Mouse (Mus musculus) bone marrow, adult 2 months (tissue): ENCODE measurements around the gene Col16a1. TPM values are rescaled to one million over a fixed set of nuclear protein-coding genes. Genes with fewer than 3 reads are reported as not detected.

Experiments used
- H3K27ac ChIP-seq: fragments of 200-500 bp; 2 replicates; pipeline ENCODE4 v1.5.1; 2012; ENCODE audit warnings: low read depth, mild to moderate bottlenecking, control low read depth, inconsistent platforms, low read length; ENCODE audit not compliant: control insufficient read depth, poor library complexity, insufficient read depth
- H3K4me1 ChIP-seq: fragments of 200-500 bp; 2 replicates; pipeline ENCODE4 v1.6.1; 2011; ENCODE audit warnings: low read length; ENCODE audit not compliant: control insufficient read depth, insufficient read depth
- H3K4me3 ChIP-seq: fragments of 200-500 bp; replicated peaks from 2 replicates; pipeline ENCODE3; 2011; ENCODE audit warnings: mild to moderate bottlenecking, low read depth, low read length, control low read depth; ENCODE audit not compliant: control insufficient read depth
- CTCF ChIP-seq: fragments of 200-500 bp; IDR thresholded peaks from 2 replicates; pipeline ENCODE4 v1.5.1; 2011; ENCODE audit warnings: low read length, control low read depth; ENCODE audit not compliant: control insufficient read depth, insufficient read depth
- POLR2A ChIP-seq: fragments of 200-500 bp; IDR thresholded peaks from 2 replicates; pipeline ENCODE4 v1.6.1; 2011; ENCODE audit warnings: low read depth, mild to moderate bottlenecking, control low read depth, low read length, borderline replicate concordance; ENCODE audit not compliant: control insufficient read depth
- WGBS: fragments of 180-500 bp; shearing (Covaris S2); methylation state at CpG from one replicate; pipeline ENCODE4 v1.1.7; 2018; 5-methylcytosine and 5-hydroxymethylcytosine counted together
- polyA plus RNA-seq: library from polyadenylated mRNA; stranded (reverse); fragments of >200 nt; gene quantifications from 2 replicates; pipeline ENCODE4 v1.2.4, GENCODE M21; 2011; ENCODE audit warnings: low replicate concordance; ENCODE audit not compliant: missing spikeins, insufficient read depth, insufficient read length

Col16a1 gene
- polyA plus RNA-seq, 1 experiment: 8.8 TPM

GRCm38 (mm10) chr4:130036112-130036511, 11.5 kb upstream of the Col16a1 start:
- no peak overlapping the region for H3K4me3 ChIP-seq
- H3K4me1 ChIP-seq: no peaks in the 10 kb centered on the region
- 9% methylated on average over 8 of the region's 8 CpGs for WGBS
- no peak overlapping the region for H3K27ac ChIP-seq
- TF ChIP-seq POLR2A (no peak), CTCF (peak; percentile 56; the same call in 1 of the 2 replicates)

GRCm38 (mm10) chr4:130036573-130037401, 10.9 kb upstream of the Col16a1 start:
- Histone ChIP-seq H3K4me1 (no peaks in the 10 kb centered on the region), H3K27ac (no peak overlapping the region), H3K4me3 (no peak overlapping the region)
- 39% methylated on average over 23 of the region's 23 CpGs for WGBS
- TF ChIP-seq POLR2A (no peak), CTCF (no peak)

GRCm38 (mm10) chr4:130039351-130039750, 8.3 kb upstream of the Col16a1 start:
- no peaks in the 10 kb centered on the region for H3K4me1 ChIP-seq
- TF ChIP-seq POLR2A (no peak), CTCF (no peak)
- 66% methylated on average over 5 of the region's 5 CpGs for WGBS
- H3K4me3 ChIP-seq: no peak overlapping the region
- H3K27ac ChIP-seq: no peak overlapping the region

GRCm38 (mm10) chr4:130041076-130041475, 6.6 kb upstream of the Col16a1 start:
- no peak overlapping the region for H3K27ac ChIP-seq
- H3K4me3 ChIP-seq: no peak overlapping the region
- 86% methylated on average over 11 of the region's 11 CpGs for WGBS
- TF ChIP-seq POLR2A (no peak), CTCF (no peak)
- peaks cover 2% of the 10 kb centered on the region; the same call in 1 of the 2 replicates for H3K4me1 ChIP-seq

- peaks cover 2% of the 10 kb centered on the region; the same call in 1 of the 2 replicates for H3K4me1 ChIP-seq
- 69% methylated on average over 9 of the region's 9 CpGs for WGBS
- no peak overlapping the region for H3K4me3 ChIP-seq
- TF ChIP-seq POLR2A (no peak), CTCF (no peak)
- H3K27ac ChIP-seq: no peak overlapping the region
These were observed 3.4 kb upstream of the Col16a1 start for GRCm38 (mm10) chr4:130044211-130044610.

GRCm38 (mm10) chr4:130045609-130046008, 2.0 kb upstream of the Col16a1 start:
- Histone ChIP-seq H3K27ac (no peak overlapping the region), H3K4me1 (peaks cover 2% of the 10 kb centered on the region; the same call in 1 of the 2 replicates), H3K4me3 (no peak overlapping the region)
- no peak for TF ChIP-seq POLR2A
- TF ChIP-seq CTCF: no peak
- 3% methylated on average over 14 of the region's 14 CpGs for WGBS

- WGBS: 47% methylated on average over 4 of the region's 4 CpGs
- Histone ChIP-seq H3K4me3 (no peak overlapping the region), H3K27ac (no peak overlapping the region), H3K4me1 (peaks cover 2% of the 10 kb centered on the region; the same call in 1 of the 2 replicates)
- TF ChIP-seq POLR2A: no peak
- TF ChIP-seq CTCF: no peak
These were observed 501 bp downstream of the Col16a1 start for GRCm38 (mm10) chr4:130048203-130048479.

- 78% methylated on average over 8 of the region's 8 CpGs for WGBS
- Histone ChIP-seq H3K4me3 (no peak overlapping the region), H3K4me1 (peaks cover 2% of the 10 kb centered on the region; the same call in 1 of the 2 replicates), H3K27ac (no peak overlapping the region)
- TF ChIP-seq POLR2A (no peak), CTCF (no peak)
These were observed 2.6 kb downstream of the Col16a1 start for GRCm38 (mm10) chr4:130050056-130050824.

- 85% methylated on average over 3 of the region's 3 CpGs for WGBS
- Histone ChIP-seq H3K27ac (no peak overlapping the region), H3K4me1 (no peaks in the 10 kb centered on the region), H3K4me3 (no peak overlapping the region)
- no peak for TF ChIP-seq CTCF
- TF ChIP-seq POLR2A: no peak
These were observed 4.6 kb downstream of the Col16a1 start for GRCm38 (mm10) chr4:130052283-130052682.
